Mouse (Mus musculus) heart, embryonic 16.5 days (tissue): ENCODE results near the gene Zg16. TPM values are rescaled to one million over a fixed set of nuclear protein-coding genes. Genes with fewer than 3 reads are reported as not detected.

Source experiments
- ATAC-seq: fragments of 200-750 bp; cut with Nextera tagmentation; replicated peaks from 2 replicates; pipeline ENCODE4 v1.8.0; 2017; ENCODE audit warnings: moderate number of reproducible peaks; ENCODE audit not compliant: insufficient read depth, low FRiP score; ENCODE audit errors: extremely low read depth
- H3K27ac ChIP-seq: fragments of 300-500 bp; sonication (generic); 2 replicates; pipeline ENCODE4 v1.5.1; 2014; ENCODE audit warnings: mild to moderate bottlenecking, low read length, control low read depth, moderate library complexity
- H3K27me3 ChIP-seq: fragments of 300-500 bp; sonication (generic); 2 replicates; pipeline ENCODE4 v1.6.1; 2014; ENCODE audit warnings: low read length, mixed read lengths; ENCODE audit not compliant: control insufficient read depth, insufficient read depth
- H3K36me3 ChIP-seq: fragments of 300-500 bp; sonication (generic); 2 replicates; pipeline ENCODE4 v1.6.1; 2014; ENCODE audit not compliant: control insufficient read depth, insufficient read depth
- H3K4me1 ChIP-seq: fragments of 300-500 bp; sonication (generic); 2 replicates; pipeline ENCODE4 v1.6.1; 2014; ENCODE audit warnings: low read length, mixed read lengths; ENCODE audit not compliant: control insufficient read depth, insufficient read depth
- H3K4me2 ChIP-seq: fragments of 300-500 bp; sonication (generic); 2 replicates; pipeline ENCODE4 v1.6.1; 2014; ENCODE audit warnings: low read depth, mild to moderate bottlenecking, control low read depth, low read length
- H3K4me3 ChIP-seq: fragments of 300-500 bp; sonication (generic); 2 replicates; pipeline ENCODE4 v1.5.1; 2014; ENCODE audit warnings: mild to moderate bottlenecking, control low read depth, low read length
- H3K9ac ChIP-seq: fragments of 300-500 bp; sonication (generic); 2 replicates; pipeline ENCODE4 v1.6.1; 2014; ENCODE audit warnings: low read length, control low read depth
- H3K9me3 ChIP-seq: fragments of 300-500 bp; sonication (generic); replicated peaks from 2 replicates; pipeline ENCODE4 v1.6.1; 2016; ENCODE audit warnings: low read length; ENCODE audit not compliant: control insufficient read depth
- WGBS: fragments of 180-500 bp; shearing (Covaris S2); extraction: QIAGEN DNeasy Blood & Tissue Kit; methylation state at CpG from one replicate; pipeline ENCODE4 v1.1.7; 2014; 5-methylcytosine and 5-hydroxymethylcytosine counted together
- polyA plus RNA-seq: library from polyadenylated mRNA; unstranded; fragments of >200 nt; fragmentation: Nextera tagmentation; extraction: Ambion mirVana; gene quantifications from 2 replicates; pipeline ENCODE4 v1.2.1, GENCODE M21; 2015

The Zg16 gene
- polyA plus RNA-seq, 1 experiment from 2014 or later, result 18.3 TPM

- H3K4me1 ChIP-seq, result peaks cover 51% of the 10 kb centered on the region
- peak within 1 kb of the TSS; percentile 79 for H3K9ac ChIP-seq
- peak within 1 kb of the TSS; percentile 58 for H3K4me3 ChIP-seq
- no peaks in the 10 kb centered on the region for H3K27me3 ChIP-seq
- peaks cover 21% of the 10 kb centered on the region for H3K36me3 ChIP-seq
- peak within 1 kb of the TSS; percentile 93 for H3K4me2 ChIP-seq
- H3K27ac ChIP-seq, result peak within 1 kb of the TSS; percentile 65
- ATAC-seq, result no peak
- 2% methylated on average over 37 of the region's 37 CpGs for WGBS
- no peaks in the 10 kb centered on the region for H3K9me3 ChIP-seq
Measured at GRCm38 (mm10) chr7:127020901-127021562, 66.1 kb downstream of the Zg16 start, which contains the start of the genes Gm42742 and Prrt2. Gene Gm42742, minus strand, starts transcription at chr7:127021097. Gene Prrt2, minus strand, starts transcription at chr7:127021211.

- H3K4me2 ChIP-seq, result peak overlapping the region; percentile 93
- no peaks in the 10 kb centered on the region for H3K9me3 ChIP-seq
- 40% methylated on average over 5 of the region's 5 CpGs for WGBS
- no peak for ATAC-seq
- peak overlapping the region; percentile 79 for H3K9ac ChIP-seq
- H3K4me3 ChIP-seq, result peak overlapping the region; percentile 58
- no peaks in the 10 kb centered on the region for H3K27me3 ChIP-seq
- H3K36me3 ChIP-seq, result peaks cover 21% of the 10 kb centered on the region
- H3K4me1 ChIP-seq, result peaks cover 56% of the 10 kb centered on the region
- H3K27ac ChIP-seq, result peak overlapping the region; percentile 65
Measured at GRCm38 (mm10) chr7:127020491-127020890, 66.6 kb downstream of the Zg16 start.

GRCm38 (mm10) chr7:127020031-127020430 is 67.1 kb downstream of the Zg16 start:
- Histone ChIP-seq H3K9ac (peak overlapping the region; percentile 79), H3K36me3 (peaks cover 25% of the 10 kb centered on the region), H3K27me3 (no peaks in the 10 kb centered on the region), H3K27ac (peak overlapping the region; percentile 65), H3K4me1 (peaks cover 60% of the 10 kb centered on the region), H3K4me3 (peak overlapping the region; percentile 58), H3K4me2 (peak overlapping the region; percentile 93), H3K9me3 (no peaks in the 10 kb centered on the region)
- WGBS, result 70% methylated on average over 3 of the region's 3 CpGs
- ATAC-seq, result no peak

- no peak overlapping the region for H3K4me2 ChIP-seq
- H3K27me3 ChIP-seq, result no peaks in the 10 kb centered on the region
- H3K4me3 ChIP-seq, result no peak overlapping the region
- no peak for ATAC-seq
- H3K4me1 ChIP-seq, result peaks cover 62% of the 10 kb centered on the region
- H3K36me3 ChIP-seq, result peaks cover 25% of the 10 kb centered on the region
- no peaks in the 10 kb centered on the region for H3K9me3 ChIP-seq
- H3K27ac ChIP-seq, result no peak overlapping the region
- peak overlapping the region; percentile 12; the same call in 1 of the 2 replicates for H3K9ac ChIP-seq
- 73% methylated on average over 14 of the region's 14 CpGs for WGBS
Measured at GRCm38 (mm10) chr7:127019306-127019960, 67.7 kb downstream of the Zg16 start.

GRCm38 (mm10) chr7:127018416-127019305 is 68.5 kb downstream of the Zg16 start:
- H3K9ac ChIP-seq, result peak overlapping the region; percentile 26; the same call in 1 of the 2 replicates
- no peak overlapping the region for H3K4me2 ChIP-seq
- 73% methylated on average over 15 of the region's 15 CpGs for WGBS
- H3K27ac ChIP-seq, result peak overlapping the region; percentile 99; the same call in 1 of the 2 replicates
- ATAC-seq, result no peak
- H3K9me3 ChIP-seq, result no peaks in the 10 kb centered on the region
- peaks cover 60% of the 10 kb centered on the region for H3K4me1 ChIP-seq
- no peaks in the 10 kb centered on the region for H3K27me3 ChIP-seq
- H3K4me3 ChIP-seq, result no peak overlapping the region
- H3K36me3 ChIP-seq, result peaks cover 21% of the 10 kb centered on the region

- H3K27me3 ChIP-seq, result no peaks in the 10 kb centered on the region
- WGBS, result 42% methylated on average over 6 of the region's 6 CpGs
- H3K27ac ChIP-seq, result peak overlapping the region; percentile 99
- H3K4me3 ChIP-seq, result no peak overlapping the region
- ATAC-seq, result no peak
- H3K9me3 ChIP-seq, result no peaks in the 10 kb centered on the region
- peaks cover 58% of the 10 kb centered on the region for H3K4me1 ChIP-seq
- no peak overlapping the region for H3K4me2 ChIP-seq
- peak overlapping the region; percentile 46; the same call in 1 of the 2 replicates for H3K9ac ChIP-seq
- peaks cover 20% of the 10 kb centered on the region for H3K36me3 ChIP-seq
Measured at GRCm38 (mm10) chr7:127017950-127018345, 69.2 kb downstream of the Zg16 start.

GRCm38 (mm10) chr7:127016971-127017949 is 69.9 kb downstream of the Zg16 start, which contains the start of gene Pagr1a:
Gene Pagr1a, minus strand, starts transcription at chr7:127017352.
- Histone ChIP-seq H3K36me3 (peaks cover 13% of the 10 kb centered on the region; the same call in 1 of the 2 replicates), H3K9me3 (no peaks in the 10 kb centered on the region), H3K4me3 (peak within 1 kb of the TSS; percentile 89), H3K4me2 (peak within 1 kb of the TSS; percentile 83), H3K4me1 (peaks cover 54% of the 10 kb centered on the region), H3K9ac (peak within 1 kb of the TSS; percentile 96), H3K27ac (peak within 1 kb of the TSS; percentile 99), H3K27me3 (no peaks in the 10 kb centered on the region)
- peak; percentile 84 for ATAC-seq
- 3% methylated on average over 39 of the region's 39 CpGs for WGBS

GRCm38 (mm10) chr7:127016486-127016938 is 70.6 kb downstream of the Zg16 start:
- H3K9ac ChIP-seq, result peak overlapping the region; percentile 96
- H3K4me2 ChIP-seq, result peak overlapping the region; percentile 83
- H3K4me1 ChIP-seq, result peaks cover 46% of the 10 kb centered on the region
- WGBS, result under 1% methylated on average over 22 of the region's 22 CpGs
- H3K36me3 ChIP-seq, result peaks cover 11% of the 10 kb centered on the region; the same call in 1 of the 2 replicates
- peak; percentile 49 for ATAC-seq
- H3K4me3 ChIP-seq, result peak overlapping the region; percentile 89
- H3K27me3 ChIP-seq, result no peaks in the 10 kb centered on the region
- H3K27ac ChIP-seq, result peak overlapping the region; percentile 99
- H3K9me3 ChIP-seq, result no peaks in the 10 kb centered on the region
